Mouse (Mus musculus) ES-E14 (cell line): Measurements from ENCODE around the gene Unc5c. TPM values are rescaled to one million over a fixed set of nuclear protein-coding genes. Genes with fewer than 3 reads are reported as not detected.

Source experiments
- DNase-seq: peaks from one replicate; pipeline ENCODE4 v3.0.0-alpha.2; 2013; ENCODE audit warnings: low read depth, low spot score
- H3K27ac ChIP-seq: 2 replicates; pipeline ENCODE4 v1.5.1; 2012; ENCODE audit warnings: low read depth, mild to moderate bottlenecking, low read length, moderate library complexity, mixed read lengths; ENCODE audit not compliant: poor library complexity, insufficient read depth, severe bottlenecking
- H3K36me3 ChIP-seq: 2 replicates; pipeline ENCODE4 v1.6.1; 2012; ENCODE audit warnings: mild to moderate bottlenecking, low read length, moderate library complexity, mixed read lengths; ENCODE audit not compliant: control insufficient read depth, poor library complexity, insufficient read depth, severe bottlenecking
- H3K4me1 ChIP-seq, 2 experiments: fragments of 150-350 bp in 1 of 2; sonication (generic) in 1 of 2; 2 replicates each; pipeline ENCODE4 v1.6.1; 2012; ENCODE audit warnings: low read length in 2 of 2, mild to moderate bottlenecking in 1 of 2, mixed read lengths in 1 of 2; ENCODE audit not compliant: control insufficient read depth in 2 of 2, insufficient read depth in 2 of 2, poor library complexity in 1 of 2
- H3K4me3 ChIP-seq, 2 experiments: fragments of 150-350 bp in 1 of 2; sonication (generic) in 1 of 2; 2 replicates each; pipeline ENCODE4 v1.5.1; 2012; ENCODE audit warnings: low read length in 2 of 2, low read depth in 1 of 2, mild to moderate bottlenecking in 1 of 2, mixed read lengths in 1 of 2; ENCODE audit not compliant: insufficient read depth in 1 of 2, poor library complexity in 1 of 2, severe bottlenecking in 1 of 2
- H3K9ac ChIP-seq: 2 replicates; pipeline ENCODE4 v1.6.1; 2012; ENCODE audit warnings: low read depth, mild to moderate bottlenecking, low read length, mixed read lengths; ENCODE audit not compliant: poor library complexity, insufficient read depth, severe bottlenecking
- H3K9me3 ChIP-seq: fragments of 150-350 bp; sonication (generic); 2 replicates; pipeline ENCODE4 v1.6.1; 2012; ENCODE audit warnings: low read depth, mild to moderate bottlenecking, low read length; ENCODE audit not compliant: control insufficient read depth, insufficient read depth
- CHD2 ChIP-seq: IDR thresholded peaks from 2 replicates; pipeline ENCODE4 v1.6.1; 2014; ENCODE audit warnings: mild to moderate bottlenecking, low read depth, low read length, inconsistent platforms
- HCFC1 ChIP-seq: IDR thresholded peaks from 2 replicates; pipeline ENCODE4 v1.6.1; 2012; ENCODE audit warnings: low read length, inconsistent platforms, borderline replicate concordance; ENCODE audit not compliant: insufficient read depth
- MAFK ChIP-seq: IDR thresholded peaks from 2 replicates; pipeline ENCODE4 v1.6.1; 2014; ENCODE audit warnings: mild to moderate bottlenecking, low read depth, low read length, inconsistent platforms; ENCODE audit not compliant: insufficient read depth
- ZC3H11A ChIP-seq: IDR thresholded peaks from 2 replicates; pipeline ENCODE4 v1.6.1; 2012; ENCODE audit warnings: low read depth, mild to moderate bottlenecking, inconsistent platforms, low read length, borderline replicate concordance
- ZNF384 ChIP-seq: IDR thresholded peaks from 2 replicates; pipeline ENCODE4 v1.6.1; 2012; ENCODE audit warnings: low read depth, low read length, inconsistent platforms
- in situ Hi-C, 2 experiments: fragments of 600-800 bp; cut with MboI; formaldehyde crosslinking; loops; one replicate each; pipeline ENCODE4 v1.15.1; 2025; ENCODE audit warnings: low sequenced_read_pairs in 2 of 2, inconsistent platforms in 1 of 2; ENCODE audit not compliant: unreplicated experiment in 2 of 2
- total RNA-seq: library from RNA; depleted of rRNA; stranded (reverse); fragments of 300-350 nt; gene quantifications from 2 replicates; pipeline ENCODE4 v1.2.3, GENCODE M21; 2012; rRNA removed

The Unc5c gene
- 0.37 and 0.67 TPM in 2 replicates for total RNA-seq

DNA sequence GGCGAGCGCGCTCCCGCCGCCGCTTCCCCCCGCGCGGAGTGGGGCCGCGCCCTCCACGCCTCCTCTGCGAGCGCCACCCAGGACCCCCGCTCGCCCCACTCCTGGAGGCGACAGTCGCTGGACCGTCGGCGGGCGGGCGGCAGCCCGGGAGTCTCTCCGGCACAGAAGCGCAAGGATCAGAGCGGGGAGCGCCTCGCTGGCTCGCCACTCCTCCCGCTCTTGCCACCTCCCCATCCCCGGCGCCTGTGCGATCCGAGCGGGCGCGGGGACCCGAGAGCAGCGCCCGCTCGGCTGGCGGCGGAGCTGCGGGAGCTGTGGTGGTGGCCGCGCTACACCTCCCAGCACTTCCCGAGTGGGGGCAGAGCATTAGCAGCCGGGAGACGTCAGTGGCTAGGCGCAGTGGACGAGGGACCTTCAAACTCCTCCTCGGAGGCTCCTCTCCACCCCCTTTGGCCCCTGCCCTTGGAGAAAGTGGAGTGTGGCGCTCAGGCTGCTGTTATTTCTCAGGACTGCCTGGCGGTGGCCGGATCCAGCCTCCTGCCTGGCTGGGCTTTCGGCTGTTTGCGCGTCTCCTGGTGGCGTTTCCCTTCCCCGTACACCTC lies at the start of gene Unc5c:
Gene Unc5c (plus strand): TSS at position 113 of the 602 bp plus-strand sequence.
- no peak for TF ChIP-seq MAFK
- 0 out of 2 replicates have a peak, but pooled peaks have one; percentile 30 for TF ChIP-seq HCFC1
- Histone ChIP-seq H3K36me3 (no peaks in the 10 kb centered on the region), H3K27ac (no peak within 1 kb of the TSS), H3K4me3 (peak within 1 kb of the TSS; percentile 69 to 76), H3K4me1 (no peaks in the 10 kb centered on the region), H3K9ac (peak within 1 kb of the TSS; percentile 55), H3K9me3 (no peaks in the 10 kb centered on the region)
- peak; percentile 37 for DNase-seq
- in situ Hi-C loops: no loop called here

DNA sequence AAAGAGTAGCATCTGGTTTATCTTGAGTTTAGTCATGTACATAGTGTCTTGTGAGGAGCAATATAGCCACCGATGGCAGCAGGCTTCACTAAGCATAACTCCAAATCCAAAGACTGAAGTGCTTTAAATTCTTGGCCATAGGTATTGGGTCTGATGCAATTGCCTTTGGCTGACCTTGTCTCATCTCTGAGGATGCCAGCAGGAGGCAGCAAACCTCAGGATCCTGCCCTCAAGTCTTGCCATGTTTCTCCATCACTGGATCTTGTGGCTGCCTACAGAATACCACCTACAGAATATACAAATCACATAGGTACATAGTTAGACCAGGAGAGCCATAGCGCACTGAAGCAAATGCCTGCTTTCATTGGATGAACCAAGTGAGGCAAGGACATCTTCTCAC lies 7.5 kb upstream of the Unc5c start:
- TF ChIP-seq ZNF384 (no peak), ZC3H11A (no peak), CHD2 (no peak), HCFC1 (no peak), MAFK (no peak)
- Histone ChIP-seq H3K9ac (no peak overlapping the region), H3K4me3 (no peak overlapping the region), H3K9me3 (no peaks in the 10 kb centered on the region), H3K4me1 (no peaks in the 10 kb centered on the region), H3K36me3 (no peaks in the 10 kb centered on the region), H3K27ac (no peak overlapping the region)
- in situ Hi-C loops: no loop called here
- DNase-seq: no peak

DNA sequence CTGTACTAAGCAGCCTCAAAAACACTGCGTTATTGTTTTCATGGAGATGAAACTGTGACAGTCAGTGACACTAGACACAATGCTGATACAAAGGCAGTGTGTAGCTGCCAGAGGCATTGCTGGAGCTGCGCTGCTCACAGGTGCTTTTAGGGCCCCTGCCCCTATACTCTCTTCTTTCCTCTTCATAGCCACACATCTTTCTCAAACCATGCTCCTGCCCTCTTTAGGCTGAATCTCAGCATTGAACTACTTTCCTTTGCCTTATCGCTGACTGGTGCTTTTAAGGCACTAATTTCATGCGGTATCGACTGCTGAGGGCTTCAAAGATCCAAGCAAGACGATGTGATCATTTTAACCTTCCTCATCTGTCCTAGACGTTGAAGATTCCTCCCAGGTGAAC lies 2.5 kb upstream of the Unc5c start:
- no peak for DNase-seq
- in situ Hi-C loops: no loop called here
- Histone ChIP-seq H3K9ac (no peak overlapping the region), H3K4me3 (no peak overlapping the region), H3K36me3 (no peaks in the 10 kb centered on the region), H3K4me1 (no peaks in the 10 kb centered on the region), H3K27ac (no peak overlapping the region), H3K9me3 (no peaks in the 10 kb centered on the region)
- TF ChIP-seq CHD2 (no peak), ZNF384 (no peak), ZC3H11A (no peak), MAFK (no peak), HCFC1 (no peak)

DNA sequence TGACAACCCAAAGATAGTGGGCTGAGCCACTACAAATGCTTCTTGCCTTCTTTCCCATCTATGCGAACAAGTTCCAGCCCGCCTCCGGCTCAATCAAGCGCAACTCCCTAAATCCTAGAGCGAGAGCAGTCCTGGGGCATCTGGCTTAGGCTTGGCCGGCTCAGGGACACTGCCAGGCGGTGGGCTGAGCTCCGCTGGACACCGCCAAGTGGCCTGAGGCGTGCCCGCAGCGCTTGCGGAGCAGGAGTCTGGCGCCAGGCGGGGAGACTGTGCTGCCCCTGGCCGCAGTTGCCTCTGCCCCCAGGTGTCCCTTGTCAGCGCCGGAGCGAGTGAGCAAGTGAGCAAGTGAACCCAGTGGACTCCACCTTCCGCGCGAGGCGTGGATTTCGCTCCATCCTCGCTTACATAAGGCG lies 319 bp upstream of the Unc5c start:
- H3K4me3 ChIP-seq: peak overlapping the region; percentile 69 to 76
- DNase-seq: peak; percentile 11
- no peaks in the 10 kb centered on the region for H3K9me3 ChIP-seq
- in situ Hi-C loops: no loop called here
- H3K36me3 ChIP-seq: no peaks in the 10 kb centered on the region
- no peak overlapping the region for H3K27ac ChIP-seq
- no peak for TF ChIP-seq MAFK
- TF ChIP-seq HCFC1: no peak
- H3K9ac ChIP-seq: peak overlapping the region; percentile 55
- no peaks in the 10 kb centered on the region for H3K4me1 ChIP-seq

GRCm38 (mm10) chr3:141466061-141466460 lies 1.0 kb downstream of the Unc5c start:
- H3K27ac ChIP-seq: no peak overlapping the region
- peak overlapping the region; percentile 69 to 76; a peak in 3 of 4 replicates for H3K4me3 ChIP-seq
- H3K9me3 ChIP-seq: no peaks in the 10 kb centered on the region
- TF ChIP-seq ZNF384 (no peak), ZC3H11A (no peak), CHD2 (no peak), MAFK (no peak), HCFC1 (no peak)
- DNase-seq: no peak
- no peaks in the 10 kb centered on the region for H3K4me1 ChIP-seq
- in situ Hi-C loops: no loop called here
- H3K36me3 ChIP-seq: no peaks in the 10 kb centered on the region
- H3K9ac ChIP-seq: no peak overlapping the region
